Mouse (Mus musculus): ENCODE measurements around the gene Rorc. TPM values are rescaled to one million over a fixed set of nuclear protein-coding genes. Genes with fewer than 3 reads are reported as not detected.

The Rorc gene
- total RNA-seq, 2 experiments from 2014 or later: 0.25 to 0.51 TPM

GRCm38 (mm10) chr3:94402451-94402850 is 29.9 kb downstream of the Rorc start:
- DNase-seq (ENCODE audit: low spot score in 2 of 2): no peak
- intact Hi-C loops (cut with DNase I): no loop called here

DNA sequence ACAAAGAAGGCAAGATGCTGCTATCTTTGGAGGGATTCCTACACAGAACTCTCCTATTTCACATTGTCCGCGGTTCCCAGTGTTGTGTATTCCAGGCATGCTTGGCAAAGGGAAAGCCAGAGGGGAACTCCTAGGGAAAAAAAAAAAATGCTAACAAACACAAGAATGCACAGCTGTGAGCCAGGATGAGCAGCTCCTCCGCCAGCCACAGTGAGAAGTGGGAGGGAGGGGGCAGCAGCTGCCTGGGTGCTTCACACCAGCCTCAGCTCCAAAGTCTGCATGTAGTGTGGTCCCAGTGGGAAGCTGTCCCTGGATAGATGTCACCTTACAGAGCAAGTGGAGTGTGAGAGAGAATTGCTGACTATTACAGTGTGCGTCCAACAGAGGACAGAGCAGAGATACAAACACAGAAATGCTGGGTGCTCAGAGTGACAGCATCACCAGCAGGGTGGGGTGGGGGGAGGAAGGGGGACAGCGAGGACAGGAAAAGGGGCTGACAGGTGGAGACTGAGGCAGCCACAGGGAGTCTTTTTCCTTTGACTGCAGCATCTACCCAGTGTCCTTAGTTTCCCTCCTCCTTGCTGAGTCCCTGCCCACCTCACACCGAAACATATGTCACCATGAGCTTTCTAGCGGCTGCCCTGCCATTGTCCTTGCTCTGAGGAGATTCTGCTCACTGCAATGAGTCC is 31.9 kb downstream of the Rorc start:
- intact Hi-C loops (cut with DNase I): no loop called here
- peak; percentile 51 to 81 for DNase-seq (ENCODE audit: low spot score in 2 of 2)

DNA sequence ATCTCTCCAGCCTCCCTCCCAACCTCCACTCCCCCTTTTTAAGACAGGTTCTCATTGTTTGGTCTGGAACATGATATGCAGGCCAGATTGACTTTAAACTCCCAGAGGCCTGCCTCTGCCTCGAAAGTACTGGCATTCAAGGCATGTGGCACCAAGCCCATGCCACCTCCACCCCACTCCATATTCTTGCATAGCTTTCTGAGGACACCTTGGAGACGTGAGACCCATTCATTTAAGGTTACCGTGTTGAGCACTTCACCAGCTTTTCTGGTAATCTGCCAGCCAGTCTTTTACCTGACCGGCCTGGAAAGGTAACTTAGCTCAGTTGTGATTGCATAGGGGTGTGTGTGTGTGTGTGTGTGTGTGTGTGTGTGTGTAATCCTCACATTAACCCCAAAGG is 33.0 kb downstream of the Rorc start:
- intact Hi-C loops (cut with DNase I): no loop called here
- no peak for DNase-seq (ENCODE audit: low spot score in 2 of 2)

- peak in 1 of 2 experiments; percentile 12 for DNase-seq (ENCODE audit: low spot score in 2 of 2)
- intact Hi-C loops (cut with DNase I): loop anchor here (2.0 kb wide), 1 partner anchor 46 kb away; no protein-coding TSS in a partner anchor
Measured at GRCm38 (mm10) chr3:94412530-94412929, 39.9 kb downstream of the Rorc start.

DNA sequence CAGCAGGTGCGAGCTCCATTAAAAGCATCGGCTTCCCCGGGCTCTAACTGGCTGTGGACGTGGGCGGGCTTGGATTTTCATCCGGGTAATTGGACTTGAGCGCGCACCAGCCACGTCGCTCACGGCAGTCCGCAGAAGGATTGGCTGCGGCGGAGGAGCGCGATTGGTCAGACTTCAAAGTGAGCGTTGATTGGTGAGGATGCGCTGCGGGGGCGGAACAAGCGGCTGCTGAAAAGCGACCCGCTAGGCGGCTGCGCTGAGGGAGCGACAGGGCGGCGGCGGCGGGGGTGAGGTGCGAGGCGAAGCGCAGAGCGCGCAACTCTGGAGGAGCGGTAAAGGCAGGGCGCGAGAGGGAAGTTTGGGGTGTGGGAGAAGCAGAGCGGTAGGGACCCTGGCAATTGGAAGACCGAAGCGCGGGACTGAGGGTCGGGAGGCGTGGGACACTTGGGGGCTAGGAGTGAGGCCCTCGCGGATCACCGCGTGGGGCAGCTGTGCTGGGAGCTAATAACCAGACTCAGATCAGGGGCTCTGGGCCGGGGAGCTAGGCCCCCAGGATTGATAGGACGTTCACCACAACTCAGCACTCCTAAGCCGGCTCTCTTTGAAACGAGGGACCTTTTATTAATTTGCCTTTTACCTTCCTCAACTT is 40.6 kb downstream of the Rorc start, which contains the start of gene Tdrkh:
Gene Tdrkh, plus strand, starts transcription at position 243 of the 649 bp plus-strand sequence.
- intact Hi-C loops (cut with DNase I): loop anchor here (2.0 kb wide), 1 partner anchor 46 kb away; no protein-coding TSS in a partner anchor

DNA sequence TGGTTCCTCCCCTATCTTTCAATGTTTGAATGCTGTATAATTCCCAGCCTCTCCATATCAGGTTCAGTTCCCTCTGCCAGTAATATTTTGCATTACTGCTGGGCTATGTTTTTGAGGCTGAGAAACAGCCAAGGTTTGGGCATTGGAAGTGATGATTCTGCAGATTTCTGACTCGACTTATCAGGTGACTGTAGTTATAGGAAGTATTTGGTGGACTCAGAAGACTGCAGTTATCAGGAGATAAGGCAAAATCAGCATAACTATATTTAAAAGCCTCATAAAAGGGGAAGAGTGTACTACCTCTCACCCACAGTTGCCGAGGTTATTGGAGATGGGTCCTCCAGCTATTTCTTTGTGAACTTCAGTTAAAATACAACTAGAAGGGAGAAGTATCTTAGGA is 58.4 kb downstream of the Rorc start:
- intact Hi-C loops (cut with DNase I): no loop called here
- DNase-seq (ENCODE audit: low spot score in 2 of 2): no peak

More for the DNA sequence above, 40.6 kb downstream of the Rorc start, which contains the start of gene Tdrkh:
- peak; percentile 99 for DNase-seq (ENCODE audit: low spot score in 2 of 2)

- DNase-seq (ENCODE audit: low spot score in 2 of 2): no peak
- intact Hi-C loops (cut with DNase I): no loop called here
Measured at GRCm38 (mm10) chr3:94434305-94434704, 61.7 kb downstream of the Rorc start.

DNA sequence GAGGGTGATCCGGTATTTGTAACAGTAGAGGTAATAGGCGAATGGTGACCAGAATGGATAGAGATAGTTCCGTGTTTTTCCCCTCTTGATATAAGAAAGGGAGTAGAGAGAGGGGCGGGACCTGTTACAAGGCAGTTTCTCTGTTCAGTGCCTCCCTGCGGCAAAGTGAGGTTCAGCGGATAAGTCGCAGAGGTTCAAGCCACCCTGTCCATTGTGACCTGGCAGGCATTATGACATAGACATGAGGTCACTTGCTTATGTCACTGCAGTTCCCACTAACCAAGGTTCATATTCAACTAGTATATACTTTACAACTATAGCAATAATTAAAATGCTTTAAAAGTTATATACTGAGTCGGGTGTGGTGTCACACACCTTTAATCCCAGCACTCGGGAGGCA is 63.8 kb downstream of the Rorc start:
- DNase-seq (ENCODE audit: low spot score in 2 of 2): no peak
- intact Hi-C loops (cut with DNase I): no loop called here

- intact Hi-C loops (cut with DNase I): loop anchor here (5.0 kb wide), 1 partner anchor 74 kb away; no protein-coding TSS in a partner anchor
- peak in 1 of 2 experiments; percentile 56 for DNase-seq (ENCODE audit: low spot score in 2 of 2)
Measured at GRCm38 (mm10) chr3:94441182-94441581, 68.6 kb downstream of the Rorc start.

DNA sequence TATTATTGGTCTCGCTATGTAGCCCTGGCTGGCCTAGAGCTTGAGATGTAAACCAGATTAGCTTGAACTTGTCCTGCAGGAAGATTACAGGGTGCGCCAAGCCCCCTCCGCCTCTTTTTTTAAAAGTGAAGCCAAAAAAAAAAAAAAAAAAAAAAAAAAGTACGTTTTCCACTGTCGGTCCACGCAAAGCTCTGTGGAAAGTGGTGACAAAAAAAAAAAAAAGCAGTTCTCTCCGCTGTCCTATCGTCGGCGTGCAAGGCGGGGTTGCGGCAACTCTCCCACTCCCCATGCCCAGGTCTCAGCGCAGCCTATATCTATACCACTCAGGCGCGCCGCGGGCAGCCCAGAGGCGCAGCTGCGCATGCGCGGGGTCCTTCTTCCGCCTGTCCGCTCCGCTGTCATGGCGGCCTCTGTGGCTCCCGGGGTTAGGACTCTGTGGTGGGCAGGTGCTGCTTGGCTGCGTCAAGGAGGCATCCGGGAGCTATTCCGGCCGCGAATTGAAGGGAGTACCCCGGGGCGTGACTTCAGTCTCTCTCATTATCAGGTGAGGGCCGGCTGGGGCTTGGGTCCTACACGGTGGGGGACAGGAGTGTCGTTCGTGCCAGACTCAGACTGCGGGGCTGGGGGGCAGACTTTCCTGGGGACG is 70.5 kb downstream of the Rorc start, which contains the start of gene Mrpl9:
Gene Mrpl9, plus strand, starts transcription at position 368 of the 646 bp plus-strand sequence.
- peak; percentile 92 to 98 for DNase-seq (ENCODE audit: low spot score in 2 of 2)

DNA sequence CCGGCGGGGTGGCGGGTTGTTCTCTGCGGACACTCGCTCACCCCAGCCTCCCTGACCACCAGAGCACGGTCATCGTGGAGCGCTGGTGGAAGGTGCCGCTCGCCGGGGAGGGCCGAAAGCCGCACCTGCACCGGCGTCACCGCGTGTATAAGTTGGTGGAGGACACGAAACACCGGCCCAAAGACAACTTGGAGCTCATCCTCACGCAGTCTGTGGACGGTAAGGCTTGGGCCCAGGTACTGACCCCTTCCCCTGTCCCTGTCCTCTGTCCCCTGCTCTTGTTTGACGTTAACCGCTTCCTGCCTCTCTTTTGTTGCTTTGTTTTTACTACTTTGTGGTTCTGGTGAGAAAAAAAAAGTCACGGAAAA is 71.0 kb downstream of the Rorc start, which contains the start of gene Oaz3:
Gene Oaz3, minus strand, starts transcription at position 319 of the 368 bp plus-strand sequence.
- intact Hi-C loops (cut with DNase I): loop anchor here (5.0 kb wide), 1 partner anchor 76 kb away; no protein-coding TSS in a partner anchor

More for the DNA sequence above, 70.5 kb downstream of the Rorc start, which contains the start of gene Mrpl9:
- intact Hi-C loops (cut with DNase I): loop anchor here (5.0 kb wide), 1 partner anchor 76 kb away; no protein-coding TSS in a partner anchor

More for the DNA sequence above, 71.0 kb downstream of the Rorc start, which contains the start of gene Oaz3:
- no peak for DNase-seq (ENCODE audit: low spot score in 2 of 2)

Other genes with a start within 250 kb of the Rorc start
- gene Gm10696, start 194.6 kb upstream of the Rorc start, total RNA-seq (2021): not detected
- gene Gm5286, start 176.1 kb upstream of the Rorc start, total RNA-seq (2021): not detected
- not detected for gene Gm4778, start 108.8 kb upstream of the Rorc start, total RNA-seq (2021)
- 10 to 100 TPM; 20.1 to 23.3 TPM for gene Them4, start 62.7 kb upstream of the Rorc start, total RNA-seq (2021)
- gene Them5, start 30.7 kb upstream of the Rorc start, total RNA-seq (2021): not detected
- gene C2cd4d, start 10.4 kb upstream of the Rorc start, total RNA-seq (2021): under 1 TPM in 1 of 2 experiments, not detected in 1; 0.59 TPM
- gene Lingo4, start 25.7 kb downstream of the Rorc start, total RNA-seq (2021): 1 to 10 TPM in 1 of 2 experiments, under 1 TPM in 1; 0.70 to 1.1 TPM
- 10 to 100 TPM; 35.2 to 36.0 TPM for gene Tdrkh, start 40.5 kb downstream of the Rorc start, total RNA-seq (2021)
- 10 to 100 TPM; 38.3 to 40.0 TPM for gene Mrpl9, start 70.5 kb downstream of the Rorc start, total RNA-seq (2021)
- gene Oaz3, start 71.1 kb downstream of the Rorc start, total RNA-seq (2021): not detected
- gene Celf3, start 105.5 kb downstream of the Rorc start, total RNA-seq (2021): 100 to 1,000 TPM; 207 to 232 TPM
- 1 to 10 TPM; 6.5 to 7.3 TPM for gene Riiad1, start 107.5 kb downstream of the Rorc start, total RNA-seq (2021)
- 10 to 100 TPM; 79.6 to 81.8 TPM for gene Snx27, start 209.9 kb downstream of the Rorc start, total RNA-seq (2021)